Mouse (Mus musculus) ovary, adult 18-20 months (tissue): Measurements from ENCODE around the gene Trnp1.

Experiments used
- DNase-seq: peaks from one replicate; pipeline ENCODE4 v3.0.0; 2022; ENCODE audit warnings: low spot score, mixed read lengths

Gene Trnp1

DNA sequence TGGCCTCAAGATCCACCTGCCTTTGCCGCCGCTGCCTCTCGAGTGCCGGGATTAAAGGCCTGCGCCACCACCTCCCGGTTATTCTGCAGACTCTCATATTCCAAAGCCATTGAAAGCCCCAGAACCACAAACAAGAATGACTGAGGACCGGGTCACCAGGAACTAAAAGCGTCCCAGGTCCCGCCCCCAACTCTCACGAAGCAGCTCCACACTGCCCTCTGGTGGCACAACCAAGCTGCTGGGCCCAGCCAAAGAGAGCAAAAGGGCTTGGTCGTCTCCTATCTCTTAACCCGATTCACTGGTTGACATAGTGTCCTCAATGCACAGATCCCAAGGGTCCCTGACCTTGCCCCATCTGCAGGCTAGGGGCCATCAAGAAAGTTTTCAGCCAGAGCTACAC is 3.9 kb downstream of the Trnp1 start:
- DNase-seq: peak; percentile 62

DNA sequence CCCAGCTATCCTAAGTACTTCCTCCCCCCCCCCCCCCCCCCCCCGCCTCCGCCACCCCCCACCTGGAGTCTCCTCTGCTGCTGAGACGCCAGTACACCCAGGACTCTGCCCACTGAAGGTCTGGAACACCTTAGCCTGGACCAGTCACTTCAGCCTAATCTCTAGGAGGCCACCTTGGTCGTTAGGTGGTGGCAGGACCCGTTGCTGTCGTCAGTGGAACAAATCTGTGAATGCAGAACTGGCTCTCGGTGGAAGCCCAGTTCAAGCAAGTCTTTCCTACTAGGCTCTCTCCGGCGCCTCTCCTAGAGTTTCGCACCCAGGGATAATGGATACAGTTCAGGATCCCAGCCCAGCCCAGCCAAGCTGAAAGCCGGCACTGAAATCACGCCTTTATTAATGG is 4.5 kb downstream of the Trnp1 start:
- DNase-seq: no peak

GRCm38 (mm10) chr4:133491800-133492199 is 6.5 kb downstream of the Trnp1 start:
- no peak for DNase-seq

GRCm38 (mm10) chr4:133489489-133490245 is 8.7 kb downstream of the Trnp1 start:
- DNase-seq: no peak

- no peak for DNase-seq
Measured at GRCm38 (mm10) chr4:133488619-133489392, 9.5 kb downstream of the Trnp1 start.

DNA sequence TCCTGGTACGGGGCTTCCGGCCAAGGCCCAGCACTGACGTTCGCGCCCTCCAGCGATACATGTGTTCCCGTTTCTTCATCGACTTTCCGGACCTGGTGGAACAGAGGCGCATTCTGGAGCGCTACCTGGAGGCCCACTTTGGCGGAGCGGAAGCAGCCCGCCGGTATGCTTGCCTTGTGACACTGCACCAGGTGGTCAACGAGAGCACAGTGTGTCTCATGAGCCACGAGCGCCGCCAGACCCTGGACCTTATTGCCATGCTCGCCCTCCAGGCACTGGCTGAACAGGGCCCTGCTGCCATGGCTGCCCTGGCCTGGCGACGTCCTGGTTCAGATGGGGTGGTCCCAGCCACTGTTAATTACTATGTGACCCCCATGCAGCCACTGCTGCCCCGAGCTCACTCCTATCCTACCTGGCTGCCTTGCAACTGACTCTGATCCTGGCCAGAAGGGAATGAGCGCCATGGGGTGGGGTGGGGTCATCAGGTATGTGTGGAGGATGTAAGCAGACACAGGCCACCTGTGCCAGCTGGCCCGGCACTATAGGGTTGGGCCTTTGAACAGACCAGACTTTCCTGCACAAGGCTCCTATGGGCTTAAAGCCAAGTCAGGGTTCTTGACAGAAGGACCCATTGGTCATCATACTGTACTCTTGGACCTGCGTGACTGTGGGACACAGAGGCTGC is 11.5 kb downstream of the Trnp1 start:
- DNase-seq: no peak

DNA sequence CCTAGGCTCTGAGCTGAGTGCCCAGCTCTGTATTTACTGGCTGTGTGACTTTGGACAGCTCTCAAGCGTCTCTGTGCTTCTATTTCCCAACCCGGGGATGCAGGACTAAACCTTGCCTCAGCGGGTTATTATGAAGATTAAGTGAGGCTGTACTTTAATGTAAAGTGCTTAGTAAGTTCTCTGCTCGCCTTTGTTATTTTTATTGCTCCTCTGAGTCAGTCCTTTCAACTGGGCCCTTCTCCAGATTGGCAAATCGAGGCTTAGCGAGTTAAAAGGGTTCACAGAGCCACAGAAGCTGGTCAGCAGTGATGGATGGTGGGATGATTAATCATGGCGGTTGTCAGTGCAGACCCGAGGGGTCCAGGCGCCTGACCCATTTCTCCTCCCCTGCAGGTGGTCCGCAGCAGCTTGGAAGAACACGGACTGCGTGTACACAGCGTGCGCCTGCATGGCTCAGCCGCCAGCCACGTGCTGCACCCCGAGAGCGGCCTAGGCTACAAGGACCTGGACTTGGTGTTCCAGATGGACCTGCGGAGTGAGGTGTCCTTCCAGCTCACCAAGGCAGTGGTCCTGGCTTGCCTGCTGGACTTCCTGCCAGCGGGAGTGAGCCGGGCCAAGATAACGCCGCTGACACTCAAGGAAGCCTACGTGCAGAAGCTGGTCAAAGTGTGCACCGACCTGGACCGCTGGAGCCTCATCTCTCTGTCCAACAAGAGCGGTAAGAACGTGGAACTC is 12.5 kb downstream of the Trnp1 start:
- no peak for DNase-seq

- DNase-seq: no peak
Measured at GRCm38 (mm10) chr4:133484266-133485025, 13.9 kb downstream of the Trnp1 start.

DNA sequence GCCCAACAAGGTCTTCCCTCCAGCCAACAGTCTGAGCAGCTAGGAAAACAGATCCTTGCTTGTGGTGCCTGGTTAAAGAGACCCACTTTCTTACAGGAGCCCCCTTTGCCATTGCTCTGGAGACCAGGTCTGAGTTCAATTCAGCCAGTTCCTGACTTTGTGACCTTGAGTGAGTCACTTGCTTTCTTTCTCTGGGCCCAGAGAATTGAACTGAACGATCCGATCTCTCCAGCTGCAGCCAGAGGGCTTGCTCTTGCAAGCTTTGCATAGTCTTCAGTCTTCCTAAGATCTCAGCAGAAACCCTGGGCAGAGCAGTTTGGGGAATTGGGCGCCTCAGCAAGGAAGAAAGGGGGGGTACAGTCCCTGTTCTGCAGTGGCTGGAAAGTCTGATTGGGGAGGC is 15.9 kb downstream of the Trnp1 start:
- no peak for DNase-seq

DNA sequence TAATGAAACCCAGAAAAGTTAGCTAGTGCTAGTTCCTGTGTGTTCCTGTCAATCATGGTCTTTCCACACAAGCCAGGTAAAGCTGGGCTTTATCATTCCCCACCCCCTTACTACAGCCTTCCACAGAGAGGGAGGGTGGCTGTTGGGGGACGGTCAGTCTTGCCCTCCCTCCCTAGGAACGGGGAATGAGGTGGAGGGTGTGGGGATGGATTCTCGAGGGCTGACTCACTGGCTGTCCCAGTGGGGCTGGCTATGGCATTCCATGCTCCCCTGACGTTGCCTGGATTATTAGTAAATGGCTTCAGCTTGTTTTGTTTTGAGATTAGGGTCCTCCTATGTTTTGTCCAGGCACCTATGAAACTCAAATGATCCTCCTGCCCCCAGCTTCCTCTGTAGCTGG is 16.9 kb downstream of the Trnp1 start:
- no peak for DNase-seq

DNA sequence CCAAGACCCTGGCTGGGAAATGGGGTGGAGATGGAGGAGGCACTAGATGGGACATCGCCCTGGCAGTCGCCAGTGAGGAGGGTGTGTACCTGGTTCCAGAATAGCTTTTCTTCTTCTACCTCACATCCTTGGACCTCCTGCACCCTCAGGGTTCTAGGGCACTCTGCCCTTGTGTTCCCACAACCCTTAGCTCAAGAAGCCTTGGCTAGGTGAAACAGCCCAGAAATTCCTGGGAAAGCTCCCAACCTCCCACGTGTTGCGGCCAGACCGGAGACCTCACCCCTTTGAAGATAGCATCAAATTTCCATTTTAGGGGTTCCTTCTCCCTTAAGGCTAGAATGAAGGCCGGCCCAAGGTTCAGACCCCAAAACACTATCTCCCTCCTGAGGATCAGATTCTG is 17.6 kb downstream of the Trnp1 start:
- DNase-seq: no peak

DNA sequence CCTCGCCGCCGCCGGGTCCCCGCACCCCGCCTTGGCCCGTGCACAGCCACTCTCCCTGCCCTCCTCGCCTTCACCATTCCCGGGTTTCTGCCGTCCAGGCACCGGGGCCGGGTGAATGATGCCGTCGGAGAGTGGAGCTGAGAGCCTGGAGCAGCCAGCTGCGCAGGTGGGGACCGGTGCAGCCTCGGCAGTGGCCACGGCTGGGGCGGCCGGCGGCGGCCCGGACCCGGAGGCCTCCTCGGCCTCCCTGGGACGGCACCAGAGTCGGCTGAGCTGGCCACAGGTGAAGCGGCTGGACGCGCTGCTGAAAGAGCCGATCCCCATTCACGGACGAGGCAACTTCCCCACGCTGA is 18.2 kb downstream of the Trnp1 start:
- no peak for DNase-seq

DNA sequence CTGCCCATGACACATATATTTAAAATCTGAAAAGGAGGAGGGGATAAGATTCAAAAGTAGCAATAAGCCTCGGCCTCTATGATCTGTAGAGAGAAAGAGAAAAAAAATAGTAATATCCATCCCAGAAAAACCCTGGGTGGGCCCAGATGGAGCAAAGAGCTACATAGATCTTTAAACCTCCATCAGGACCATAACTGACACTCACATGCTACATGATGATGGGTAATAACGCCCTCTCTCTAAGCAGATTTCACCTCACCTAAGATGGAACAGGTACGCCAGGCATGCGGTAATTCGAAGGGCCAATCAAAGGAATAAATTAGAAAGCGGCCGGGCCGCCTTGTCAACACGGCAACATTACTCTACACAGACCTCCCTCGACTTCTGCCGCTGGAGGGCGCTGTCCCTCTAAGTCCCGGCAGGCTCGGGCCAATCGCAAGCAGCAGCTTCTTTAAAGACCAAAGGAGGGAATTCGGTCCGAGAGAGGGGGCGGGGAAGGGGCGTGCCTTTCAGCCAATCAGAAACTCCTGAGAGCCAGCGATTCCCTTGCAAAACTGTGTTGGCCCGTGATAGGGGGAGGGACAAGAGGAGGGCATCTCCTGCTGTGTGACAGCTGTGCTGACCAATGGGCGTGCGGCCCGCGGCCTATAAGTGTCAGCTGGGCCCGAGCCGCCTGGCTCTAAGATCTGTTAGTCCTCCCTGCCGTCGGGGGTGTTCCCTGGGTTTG is 18.7 kb downstream of the Trnp1 start, which contains the start of gene Tent5b:
Gene Tent5b, plus strand, starts transcription at position 675 of the 727 bp plus-strand sequence.
- peak; percentile 97 for DNase-seq

- no peak for DNase-seq
Measured at GRCm38 (mm10) chr4:133473833-133474232, 24.5 kb downstream of the Trnp1 start.

- no peak for DNase-seq
Measured at GRCm38 (mm10) chr4:133471135-133471821, 27.1 kb downstream of the Trnp1 start.

GRCm38 (mm10) chr4:133469122-133469521 is 29.2 kb downstream of the Trnp1 start:
- no peak for DNase-seq

- peak; percentile 65 for DNase-seq
Measured at GRCm38 (mm10) chr4:133468080-133468479, 30.3 kb downstream of the Trnp1 start.

DNA sequence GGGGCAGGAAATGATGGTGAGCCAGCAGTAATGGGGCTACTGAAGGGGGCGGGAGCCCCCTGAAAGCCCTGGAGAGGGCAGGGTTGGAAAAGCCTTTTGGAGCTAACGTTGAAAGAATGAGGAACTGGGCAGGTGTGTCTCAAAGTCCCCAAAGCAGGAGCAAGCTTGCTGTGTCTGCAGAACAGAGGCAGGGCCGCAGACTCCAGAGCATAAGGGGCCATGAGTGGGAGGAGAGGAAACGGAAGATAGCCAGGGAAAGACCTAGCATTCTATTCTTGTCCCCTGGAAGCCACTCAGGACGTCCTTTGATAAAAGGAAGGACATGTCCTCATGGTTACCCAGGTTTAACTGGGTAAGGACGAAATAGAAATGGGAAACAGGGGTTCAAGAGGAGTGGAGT is 35.2 kb downstream of the Trnp1 start:
- no peak for DNase-seq

GRCm38 (mm10) chr4:133461362-133461761 is 37.0 kb downstream of the Trnp1 start:
- no peak for DNase-seq

DNA sequence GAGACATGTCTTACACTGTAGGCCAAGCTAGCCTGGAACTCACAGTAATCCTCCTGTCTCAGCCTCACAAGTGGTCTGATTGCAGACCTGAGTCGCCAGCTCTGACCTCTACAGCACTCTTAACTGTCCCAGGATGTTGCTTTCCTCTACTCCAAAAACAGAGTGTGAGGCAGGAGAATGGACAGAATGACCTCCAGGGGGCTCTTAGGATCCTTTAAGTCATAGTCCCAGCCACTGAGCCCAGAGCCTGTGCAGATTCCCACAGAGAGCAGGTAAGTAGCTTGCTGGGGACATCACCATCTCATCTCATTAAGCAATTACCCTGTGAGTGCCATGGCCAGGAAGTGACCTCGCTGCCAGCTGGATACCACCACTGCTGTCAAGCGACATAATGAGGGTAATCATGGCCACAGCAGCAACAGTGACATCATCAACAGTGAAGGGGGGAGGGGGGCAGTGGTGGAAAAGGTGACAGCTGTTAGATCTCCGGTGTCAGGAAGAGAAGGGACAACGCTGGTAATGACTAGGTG is 37.5 kb downstream of the Trnp1 start:
- DNase-seq: no peak
